Mouse (Mus musculus): Measurements from ENCODE around the gene Scnn1a. TPM values are rescaled to one million over a fixed set of nuclear protein-coding genes. Genes with fewer than 3 reads are reported as not detected.

Scnn1a gene
- polyA plus RNA-seq, 1 experiment from 2014 or later: 1.8 TPM

- WGBS: 70% methylated on average over 3 of the region's 3 CpGs
- Histone ChIP-seq H3K4me1 (ENCODE audit: insufficient read depth) (no peaks in the 10 kb centered on the region; the same call in 1 of the 2 replicates), H3K36me3 (ENCODE audit: insufficient read depth) (no peaks in the 10 kb centered on the region), H3K27ac (ENCODE audit: low read depth) (no peak overlapping the region), H3K9me3 (ENCODE audit: low read depth, low read length) (no peaks in the 10 kb centered on the region), H3K4me2 (no peak overlapping the region), H3K9ac (no peak overlapping the region), H3K27me3 (ENCODE audit: insufficient read depth, low read length) (no peaks in the 10 kb centered on the region), H3K4me3 (ENCODE audit: low read depth, low read length) (no peak overlapping the region)
- TF ChIP-seq CTCF (IDR thresholded peaks at IDR 0.05; ENCODE audit: low read depth): no peak
- DNase-seq (no peak), ATAC-seq (ENCODE audit: insufficient read depth) (no peak)
Observed at GRCm38 (mm10) chr6:125342198-125342597, 21.7 kb downstream of the Scnn1a start.

DNA sequence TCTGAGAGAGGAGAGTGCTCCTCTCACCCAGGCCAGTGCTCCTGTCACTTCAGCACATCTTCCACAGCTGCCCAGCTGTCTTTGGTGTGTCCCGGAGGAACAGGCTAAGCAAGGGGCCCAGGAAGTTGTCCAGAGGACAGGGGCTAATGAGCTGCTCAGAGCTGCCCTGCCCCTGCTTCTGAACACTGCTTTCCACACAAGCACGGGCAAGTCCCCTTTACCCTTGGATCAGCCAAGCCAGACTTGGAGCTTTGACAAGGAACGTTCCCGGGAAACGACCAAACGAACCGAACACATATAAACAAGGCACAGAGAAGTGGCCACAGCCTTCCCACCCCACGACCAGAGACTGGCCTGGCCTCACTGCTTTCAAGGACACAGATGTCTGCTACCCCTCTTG, 23.6 kb downstream of the Scnn1a start:
- peak; percentile 65 for DNase-seq
- peak; percentile 47; the same call in 1 of the 2 replicates for ATAC-seq (ENCODE audit: insufficient read depth)
- no peaks in the 10 kb centered on the region for H3K9me3 ChIP-seq (ENCODE audit: low read depth, low read length)
- TF ChIP-seq CTCF (IDR thresholded peaks at IDR 0.05; ENCODE audit: low read depth): no peak
- H3K36me3 ChIP-seq (ENCODE audit: insufficient read depth): no peaks in the 10 kb centered on the region
- H3K4me2 ChIP-seq: no peak overlapping the region
- peak overlapping the region; percentile 23; the same call in 1 of the 2 replicates for H3K9ac ChIP-seq
- no peak overlapping the region for H3K4me3 ChIP-seq (ENCODE audit: low read depth, low read length)
- H3K27ac ChIP-seq (ENCODE audit: low read depth): peak overlapping the region; percentile 20; the same call in 1 of the 2 replicates
- 13% methylated on average over 8 of the region's 8 CpGs for WGBS
- peaks cover 4% of the 10 kb centered on the region; the same call in 1 of the 2 replicates for H3K4me1 ChIP-seq (ENCODE audit: insufficient read depth)
- H3K27me3 ChIP-seq (ENCODE audit: insufficient read depth, low read length): no peaks in the 10 kb centered on the region

- no peaks in the 10 kb centered on the region for H3K9me3 ChIP-seq (ENCODE audit: low read depth, low read length)
- no peak overlapping the region for H3K27ac ChIP-seq (ENCODE audit: low read depth)
- no peak overlapping the region for H3K4me3 ChIP-seq (ENCODE audit: low read depth, low read length)
- no peak for TF ChIP-seq CTCF (IDR thresholded peaks at IDR 0.05; ENCODE audit: low read depth)
- ATAC-seq (ENCODE audit: insufficient read depth) (no peak), DNase-seq (no peak)
- no peaks in the 10 kb centered on the region for H3K27me3 ChIP-seq (ENCODE audit: insufficient read depth, low read length)
- no peak overlapping the region for H3K9ac ChIP-seq
- no peak overlapping the region for H3K4me2 ChIP-seq
- H3K4me1 ChIP-seq (ENCODE audit: insufficient read depth): peaks cover 6% of the 10 kb centered on the region; the same call in 1 of the 2 replicates
- WGBS: 51% methylated on average over 4 of the region's 4 CpGs
- H3K36me3 ChIP-seq (ENCODE audit: insufficient read depth): no peaks in the 10 kb centered on the region
Observed at GRCm38 (mm10) chr6:125344866-125345265, 24.4 kb downstream of the Scnn1a start.

DNA sequence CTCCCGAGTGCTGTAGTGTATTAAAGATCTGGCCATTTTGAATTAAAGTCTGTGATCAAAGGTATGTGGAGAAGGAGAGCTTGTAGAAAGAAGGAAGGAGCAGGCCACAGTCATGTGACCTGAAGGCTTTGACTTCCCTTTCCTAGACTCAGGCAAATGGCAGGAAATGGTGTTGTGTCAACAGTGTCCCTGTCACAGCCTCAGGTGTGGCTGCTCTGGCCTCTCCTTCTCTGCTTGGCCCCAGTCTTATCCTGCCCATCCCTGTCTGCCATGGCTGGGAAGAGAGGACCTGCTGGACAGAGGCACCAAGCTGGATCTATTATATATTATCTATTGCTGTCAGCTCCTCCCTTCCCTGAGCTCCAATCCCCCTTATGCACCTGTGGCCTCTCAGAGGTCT, 25.2 kb downstream of the Scnn1a start:
- DNase-seq (no peak), ATAC-seq (ENCODE audit: insufficient read depth) (no peak)
- WGBS: 48% methylated on average over 1 of the region's 1 CpGs
- Histone ChIP-seq H3K9me3 (ENCODE audit: low read depth, low read length) (no peaks in the 10 kb centered on the region), H3K27me3 (ENCODE audit: insufficient read depth, low read length) (no peaks in the 10 kb centered on the region), H3K4me2 (no peak overlapping the region), H3K9ac (no peak overlapping the region), H3K4me3 (ENCODE audit: low read depth, low read length) (no peak overlapping the region), H3K27ac (ENCODE audit: low read depth) (no peak overlapping the region), H3K36me3 (ENCODE audit: insufficient read depth) (no peaks in the 10 kb centered on the region), H3K4me1 (ENCODE audit: insufficient read depth) (peaks cover 6% of the 10 kb centered on the region; the same call in 1 of the 2 replicates)
- TF ChIP-seq CTCF (IDR thresholded peaks at IDR 0.05; ENCODE audit: low read depth): no peak

DNA sequence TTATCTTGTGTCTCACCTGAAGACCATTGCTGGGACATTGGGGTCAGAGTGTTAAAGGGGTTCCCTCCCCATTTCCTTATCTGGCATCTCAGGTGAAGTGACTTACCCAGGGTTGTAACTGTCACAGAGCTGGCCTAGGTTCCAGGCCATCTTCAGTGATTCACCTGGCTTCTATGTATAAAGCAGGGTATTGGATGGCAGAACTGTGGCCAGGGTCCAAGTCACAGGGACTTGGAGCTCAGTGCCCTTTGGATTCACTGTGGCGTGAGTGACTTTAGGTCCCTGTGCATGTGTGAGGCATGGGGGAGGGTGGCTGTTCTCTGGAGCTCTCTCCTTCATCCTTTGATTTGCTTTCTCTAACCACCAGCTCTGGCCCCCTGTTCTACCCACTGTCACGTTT, 25.6 kb downstream of the Scnn1a start:
- Histone ChIP-seq H3K9me3 (ENCODE audit: low read depth, low read length) (no peaks in the 10 kb centered on the region), H3K27ac (ENCODE audit: low read depth) (no peak overlapping the region), H3K4me3 (ENCODE audit: low read depth, low read length) (no peak overlapping the region), H3K4me1 (ENCODE audit: insufficient read depth) (peaks cover 6% of the 10 kb centered on the region; the same call in 1 of the 2 replicates), H3K36me3 (ENCODE audit: insufficient read depth) (no peaks in the 10 kb centered on the region), H3K27me3 (ENCODE audit: insufficient read depth, low read length) (no peaks in the 10 kb centered on the region), H3K4me2 (no peak overlapping the region), H3K9ac (no peak overlapping the region)
- no peak for TF ChIP-seq CTCF (IDR thresholded peaks at IDR 0.05; ENCODE audit: low read depth)
- ATAC-seq (ENCODE audit: insufficient read depth): no peak
- WGBS: 62% methylated on average over 2 of the region's 2 CpGs
- DNase-seq: no peak

DNA sequence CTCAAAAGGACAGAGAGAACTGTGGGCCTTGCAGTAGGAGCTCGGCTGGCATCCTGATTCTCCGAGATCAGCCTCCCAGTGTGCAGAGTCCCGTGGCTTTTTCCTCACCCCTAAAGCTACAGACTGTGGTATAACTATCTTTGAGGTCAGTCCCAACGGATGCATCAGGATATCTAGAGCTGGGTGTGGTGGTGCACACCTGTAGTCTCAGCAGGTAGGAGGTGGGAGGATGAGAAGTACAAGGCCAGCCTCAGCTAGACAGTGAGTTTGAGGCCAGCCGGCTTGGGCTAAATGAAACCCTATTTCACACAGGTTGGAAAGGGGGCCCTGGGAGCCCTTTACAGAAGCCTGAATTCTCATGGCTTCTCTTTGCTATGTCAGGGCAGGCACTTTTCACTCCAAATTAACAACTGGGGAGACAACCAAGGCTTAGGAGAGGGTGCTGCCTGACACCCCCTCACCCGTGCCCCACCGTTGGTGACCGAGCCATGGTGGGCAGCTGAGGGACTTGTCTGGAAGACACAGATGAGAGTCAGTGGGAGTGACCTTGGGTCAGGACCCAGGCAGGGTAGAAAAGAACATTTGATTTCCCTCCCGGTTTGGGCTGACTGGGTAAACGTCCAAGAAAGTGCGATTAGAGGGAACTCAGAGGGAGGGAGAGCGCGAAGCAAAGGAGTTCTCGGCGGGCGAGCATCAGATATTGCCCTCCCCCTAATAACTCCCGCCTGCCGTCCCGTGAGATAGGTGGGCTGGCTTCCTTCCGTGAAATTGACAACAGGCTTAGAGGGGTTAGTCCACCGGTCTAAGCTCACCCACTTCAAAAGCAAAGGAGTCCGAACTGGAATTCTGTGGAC, 28.5 kb downstream of the Scnn1a start, which contains the start of gene Tnfrsf1a:
Tnfrsf1a (plus strand) TSS at position 642 of the 854 bp plus-strand sequence.
- Histone ChIP-seq H3K4me2 (peak within 1 kb of the TSS; percentile 90), H3K27me3 (ENCODE audit: insufficient read depth, low read length) (no peaks in the 10 kb centered on the region), H3K36me3 (ENCODE audit: insufficient read depth) (peaks cover 8% of the 10 kb centered on the region; the same call in 1 of the 2 replicates), H3K4me1 (ENCODE audit: insufficient read depth) (peaks cover 31% of the 10 kb centered on the region), H3K9ac (peak within 1 kb of the TSS; percentile 85), H3K9me3 (ENCODE audit: low read depth, low read length) (no peaks in the 10 kb centered on the region), H3K4me3 (ENCODE audit: low read depth, low read length) (peak within 1 kb of the TSS; percentile 81), H3K27ac (ENCODE audit: low read depth) (peak within 1 kb of the TSS; percentile 90)
- 6% methylated on average over 22 of the region's 22 CpGs for WGBS
- TF ChIP-seq CTCF (IDR thresholded peaks at IDR 0.05; ENCODE audit: low read depth): no peak
- ATAC-seq (ENCODE audit: insufficient read depth) (peak; percentile 29; the same call in 1 of the 2 replicates), DNase-seq (no peak)

GRCm38 (mm10) chr6:125349575-125350230, 29.2 kb downstream of the Scnn1a start:
- ATAC-seq (ENCODE audit: insufficient read depth): peak; percentile 85

More at GRCm38 (mm10) chr6:125349575-125350230, 29.2 kb downstream of the Scnn1a start:
- no peak for TF ChIP-seq CTCF (IDR thresholded peaks at IDR 0.05; ENCODE audit: low read depth)
- 0% methylated on average over 27 of the region's 27 CpGs for WGBS
- H3K4me1 ChIP-seq (ENCODE audit: insufficient read depth): peaks cover 38% of the 10 kb centered on the region
- peak overlapping the region; percentile 90 for H3K27ac ChIP-seq (ENCODE audit: low read depth)
- H3K27me3 ChIP-seq (ENCODE audit: insufficient read depth, low read length): no peaks in the 10 kb centered on the region
- H3K9ac ChIP-seq: peak overlapping the region; percentile 85
- peak overlapping the region; percentile 90 for H3K4me2 ChIP-seq
- peaks cover 8% of the 10 kb centered on the region; the same call in 1 of the 2 replicates for H3K36me3 ChIP-seq (ENCODE audit: insufficient read depth)
- H3K4me3 ChIP-seq (ENCODE audit: low read depth, low read length): peak overlapping the region; percentile 81
- DNase-seq: peak; percentile 90
- H3K9me3 ChIP-seq (ENCODE audit: low read depth, low read length): no peaks in the 10 kb centered on the region

Data from lung, embryonic 14.5 days (tissue).